Mouse (Mus musculus): ENCODE results near the gene Atp6v0d1.

Atp6v0d1 gene

GRCm38 (mm10) chr8:105504617-105505016 is 61.2 kb downstream of the Atp6v0d1 start:
- no peak for DNase-seq (ENCODE audit: low spot score in 2 of 2)

GRCm38 (mm10) chr8:105499787-105500186 is 66.1 kb downstream of the Atp6v0d1 start:
- DNase-seq (ENCODE audit: low spot score in 2 of 2), result no peak

- peak; percentile 91 for DNase-seq (ENCODE audit: low spot score in 2 of 2)
Observed at GRCm38 (mm10) chr8:105496439-105497180, 69.2 kb downstream of the Atp6v0d1 start, which contains the start of gene Zdhhc1. Gene Zdhhc1 (minus strand): TSS chr8:105496902.

- no peak for DNase-seq (ENCODE audit: low spot score in 2 of 2)
Observed at GRCm38 (mm10) chr8:105495350-105496302, 70.2 kb downstream of the Atp6v0d1 start.

GRCm38 (mm10) chr8:105494566-105494965 is 71.3 kb downstream of the Atp6v0d1 start:
- DNase-seq (ENCODE audit: low spot score in 2 of 2), result no peak

- no peak for DNase-seq (ENCODE audit: low spot score in 2 of 2)
Observed at GRCm38 (mm10) chr8:105493495-105493894, 72.4 kb downstream of the Atp6v0d1 start.

- DNase-seq (ENCODE audit: low spot score in 2 of 2), result no peak
Observed at GRCm38 (mm10) chr8:105489281-105489680, 76.6 kb downstream of the Atp6v0d1 start.

- no peak for DNase-seq (ENCODE audit: low spot score in 2 of 2)
Observed at GRCm38 (mm10) chr8:105488082-105488481, 77.8 kb downstream of the Atp6v0d1 start.

- DNase-seq (ENCODE audit: low spot score in 2 of 2), result no peak
Observed at GRCm38 (mm10) chr8:105484392-105484791, 81.5 kb downstream of the Atp6v0d1 start.

- DNase-seq (ENCODE audit: low spot score in 2 of 2), result no peak
Observed at GRCm38 (mm10) chr8:105484030-105484368, 81.8 kb downstream of the Atp6v0d1 start.

- no peak for DNase-seq (ENCODE audit: low spot score in 2 of 2)
Observed at GRCm38 (mm10) chr8:105483212-105484029, 82.4 kb downstream of the Atp6v0d1 start.

GRCm38 (mm10) chr8:105482123-105482522 is 83.7 kb downstream of the Atp6v0d1 start:
- no peak for DNase-seq (ENCODE audit: low spot score in 2 of 2)

- DNase-seq (ENCODE audit: low spot score in 2 of 2), result no peak
Observed at GRCm38 (mm10) chr8:105481453-105481852, 84.4 kb downstream of the Atp6v0d1 start.

GRCm38 (mm10) chr8:105481013-105481412 is 84.8 kb downstream of the Atp6v0d1 start:
- no peak for DNase-seq (ENCODE audit: low spot score in 2 of 2)

- no peak for DNase-seq (ENCODE audit: low spot score in 2 of 2)
Observed at GRCm38 (mm10) chr8:105477792-105478191, 88.1 kb downstream of the Atp6v0d1 start.

- DNase-seq (ENCODE audit: low spot score in 2 of 2), result no peak
Observed at GRCm38 (mm10) chr8:105476628-105477413, 89.0 kb downstream of the Atp6v0d1 start.

GRCm38 (mm10) chr8:105476161-105476560 is 89.7 kb downstream of the Atp6v0d1 start:
- DNase-seq (ENCODE audit: low spot score in 2 of 2), result no peak

GRCm38 (mm10) chr8:105475742-105476141 is 90.1 kb downstream of the Atp6v0d1 start:
- no peak for DNase-seq (ENCODE audit: low spot score in 2 of 2)

GRCm38 (mm10) chr8:105475254-105475653 is 90.6 kb downstream of the Atp6v0d1 start:
- no peak for DNase-seq (ENCODE audit: low spot score in 2 of 2)

GRCm38 (mm10) chr8:105474680-105475079 is 91.2 kb downstream of the Atp6v0d1 start:
- DNase-seq (ENCODE audit: low spot score in 2 of 2), result no peak
